Mouse (Mus musculus) hindbrain, embryonic 14.5 days (tissue): ENCODE measurements at regions not wholly inside any gene's neighbourhood (a gene's known extent, or its start where the extent isn't known, plus 50 kb on each side); places are given as distances from the start of the nearest gene placed in this dataset.

Experiments
- ATAC-seq: fragments of 200-750 bp; cut with Nextera tagmentation; 2 replicates; pipeline ENCODE4 v1.8.0; 2017; ENCODE audit warnings: moderate number of reproducible peaks, mild to moderate bottlenecking, moderate TSS enrichment, moderate library complexity; ENCODE audit not compliant: low FRiP score
- DNase-seq: peaks from one replicate; pipeline ENCODE4 v3.0.0-alpha.2; 2015; ENCODE audit warnings: low spot score
- H3K27ac ChIP-seq: fragments of 300-500 bp; sonication (generic); 2 replicates; pipeline ENCODE4 v1.5.1; 2014; ENCODE audit warnings: mild to moderate bottlenecking, moderate library complexity
- H3K27me3 ChIP-seq: fragments of 300-500 bp; sonication (generic); 2 replicates; pipeline ENCODE4 v1.6.1; 2014; ENCODE audit warnings: mild to moderate bottlenecking, low read length, mixed read lengths; ENCODE audit not compliant: control insufficient read depth, insufficient read depth
- H3K36me3 ChIP-seq: fragments of 300-500 bp; sonication (generic); replicated peaks from 2 replicates; pipeline ENCODE4 v1.6.1; 2014; ENCODE audit not compliant: control insufficient read depth, insufficient read depth
- H3K4me1 ChIP-seq: fragments of 300-500 bp; sonication (generic); replicated peaks from 2 replicates; pipeline ENCODE4 v1.6.1; 2014; ENCODE audit warnings: antibody characterized with exemption, low read length, mixed read lengths; ENCODE audit not compliant: control insufficient read depth, insufficient read depth
- H3K4me2 ChIP-seq: fragments of 300-500 bp; sonication (generic); replicated peaks from 2 replicates; pipeline ENCODE4 v1.6.1; 2014; ENCODE audit warnings: mild to moderate bottlenecking, moderate library complexity
- H3K4me3 ChIP-seq: fragments of 300-500 bp; sonication (generic); replicated peaks from 2 replicates; pipeline ENCODE4 v1.5.1; 2014; ENCODE audit warnings: mild to moderate bottlenecking, low read length
- H3K9ac ChIP-seq: fragments of 300-500 bp; sonication (generic); 2 replicates; pipeline ENCODE4 v1.6.1; 2014
- H3K9me3 ChIP-seq: fragments of 300-500 bp; sonication (generic); 2 replicates; pipeline ENCODE4 v1.6.1; 2016; ENCODE audit warnings: low read length; ENCODE audit not compliant: control insufficient read depth
- WGBS: fragments of 180-500 bp; shearing (Covaris S2); extraction: QIAGEN DNeasy Blood & Tissue Kit; methylation state at CpG from one replicate; pipeline ENCODE4 v1.1.7; 2014; 5-methylcytosine and 5-hydroxymethylcytosine counted together

DNA sequence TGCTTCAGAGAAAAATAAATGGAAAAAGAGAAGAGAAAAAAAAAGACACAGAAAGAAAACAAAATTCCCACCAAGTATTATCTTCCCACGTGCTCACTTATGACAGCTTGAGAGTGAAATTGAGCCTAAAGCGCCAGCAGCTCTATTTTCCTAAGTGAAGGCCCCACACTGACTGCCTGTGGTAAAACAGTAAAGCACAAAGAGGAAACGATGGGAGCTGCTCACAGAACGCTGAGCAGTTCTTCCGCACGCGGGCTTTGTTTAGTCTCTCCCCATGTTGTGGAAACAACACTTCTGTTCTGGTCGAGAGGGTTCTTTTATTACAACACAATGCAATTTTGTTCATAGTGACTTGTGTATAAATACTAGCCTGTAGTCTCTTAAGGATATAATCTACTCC is 465.5 kb downstream of the Psat1 start:
- Histone ChIP-seq H3K4me2 (no peak overlapping the region), H3K27ac (no peak overlapping the region), H3K27me3 (no peaks in the 10 kb centered on the region), H3K9me3 (no peaks in the 10 kb centered on the region), H3K4me1 (no peaks in the 10 kb centered on the region), H3K9ac (no peak overlapping the region), H3K36me3 (no peaks in the 10 kb centered on the region), H3K4me3 (no peak overlapping the region)
- DNase-seq, result peak; percentile 30
- WGBS, result 14% methylated on average over 8 of the region's 8 CpGs
- ATAC-seq, result no peak; the same call in 1 of the 2 replicates

DNA sequence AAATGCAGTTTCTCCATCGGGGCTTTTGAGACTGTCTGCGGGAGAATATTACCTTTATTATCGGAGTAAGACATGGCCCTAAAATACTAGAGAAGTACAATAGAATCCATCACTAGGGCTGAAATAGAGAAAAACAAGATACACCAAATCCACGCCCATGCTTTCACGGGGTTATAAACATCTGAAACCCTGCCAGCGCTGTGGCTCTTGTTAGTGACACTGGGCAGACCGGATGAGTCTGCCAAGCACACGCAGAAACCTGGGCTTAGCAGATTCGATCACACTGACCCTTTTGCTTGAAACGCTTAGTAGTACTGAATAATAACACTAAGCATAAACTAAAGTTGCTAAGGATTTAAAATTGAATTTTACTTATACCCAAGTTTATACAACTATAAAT is 477.6 kb downstream of the Psat1 start:
- DNase-seq (no peak), ATAC-seq (no peak)
- H3K4me1 ChIP-seq, result no peaks in the 10 kb centered on the region
- H3K36me3 ChIP-seq, result no peaks in the 10 kb centered on the region
- H3K27me3 ChIP-seq, result no peaks in the 10 kb centered on the region
- no peak overlapping the region for H3K9ac ChIP-seq
- H3K27ac ChIP-seq, result no peak overlapping the region
- 90% methylated on average over 10 of the region's 10 CpGs for WGBS
- no peak overlapping the region for H3K4me2 ChIP-seq
- H3K4me3 ChIP-seq, result no peak overlapping the region
- H3K9me3 ChIP-seq, result no peaks in the 10 kb centered on the region

DNA sequence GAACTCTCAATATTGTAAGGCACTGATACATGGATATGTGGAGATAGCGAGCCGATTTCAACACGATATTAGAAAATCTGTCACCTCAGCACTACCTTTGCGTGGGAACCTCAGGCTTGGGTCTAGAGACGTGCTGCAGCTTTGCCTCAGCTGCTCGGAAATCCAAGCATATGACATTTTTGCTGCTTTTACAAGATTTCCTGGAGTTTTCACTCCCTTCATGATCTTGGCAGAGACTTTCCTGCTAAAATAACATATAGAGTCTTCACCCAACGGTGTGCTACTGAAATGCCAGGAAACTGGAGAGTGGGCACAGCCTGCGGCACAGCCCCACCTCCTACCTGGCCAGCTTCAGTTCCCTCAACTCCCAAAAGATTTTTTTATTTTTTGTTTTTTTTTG is 480.4 kb downstream of the Psat1 start:
- ATAC-seq, result no peak

DNA sequence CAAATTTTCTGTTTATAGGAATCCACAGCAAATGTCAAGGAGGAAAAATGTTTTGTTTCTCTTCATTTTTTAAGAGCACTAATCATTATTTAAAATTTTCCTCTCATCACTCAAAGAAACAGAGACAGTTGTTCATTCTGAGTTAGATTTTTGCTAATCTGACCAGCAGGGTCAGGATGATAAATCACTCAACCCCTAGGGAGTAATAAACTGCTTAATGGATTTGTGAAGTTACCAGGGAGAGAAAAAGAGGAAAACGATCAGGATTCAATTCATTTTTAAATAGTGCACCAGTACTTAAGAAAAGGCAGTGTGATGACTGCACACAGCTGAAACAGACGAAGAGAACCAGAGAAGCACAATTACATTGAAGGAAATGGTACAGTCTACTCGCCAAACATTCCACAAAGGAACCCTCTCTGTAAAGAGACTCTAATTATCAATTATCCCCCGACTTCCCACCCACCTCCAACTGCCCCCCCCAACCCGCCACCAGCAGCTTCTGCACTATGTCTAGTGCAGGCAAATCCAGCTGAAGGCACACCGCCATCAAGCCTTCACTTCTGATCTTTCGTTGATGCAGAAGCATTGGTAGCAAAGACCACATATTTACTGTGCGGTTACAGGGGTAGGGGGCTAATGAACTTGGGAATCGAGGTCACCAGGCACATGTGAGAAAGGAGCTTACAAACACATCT is 481.9 kb downstream of the Psat1 start:
- no peaks in the 10 kb centered on the region for H3K4me1 ChIP-seq
- H3K27ac ChIP-seq, result no peak overlapping the region
- no peak overlapping the region for H3K9ac ChIP-seq
- H3K36me3 ChIP-seq, result no peaks in the 10 kb centered on the region
- H3K27me3 ChIP-seq, result no peaks in the 10 kb centered on the region
- no peaks in the 10 kb centered on the region for H3K9me3 ChIP-seq
- DNase-seq (no peak), ATAC-seq (no peak)
- H3K4me2 ChIP-seq, result no peak overlapping the region
- H3K4me3 ChIP-seq, result no peak overlapping the region
- WGBS, result 54% methylated on average over 9 of the region's 9 CpGs

More for the DNA sequence above, 480.4 kb downstream of the Psat1 start:
- H3K4me3 ChIP-seq, result no peak overlapping the region
- no peaks in the 10 kb centered on the region for H3K36me3 ChIP-seq
- no peaks in the 10 kb centered on the region for H3K4me1 ChIP-seq
- 92% methylated on average over 8 of the region's 8 CpGs for WGBS
- no peaks in the 10 kb centered on the region for H3K9me3 ChIP-seq
- H3K9ac ChIP-seq, result no peak overlapping the region
- no peak overlapping the region for H3K4me2 ChIP-seq
- H3K27ac ChIP-seq, result no peak overlapping the region
- no peak for DNase-seq
- H3K27me3 ChIP-seq, result no peaks in the 10 kb centered on the region

DNA sequence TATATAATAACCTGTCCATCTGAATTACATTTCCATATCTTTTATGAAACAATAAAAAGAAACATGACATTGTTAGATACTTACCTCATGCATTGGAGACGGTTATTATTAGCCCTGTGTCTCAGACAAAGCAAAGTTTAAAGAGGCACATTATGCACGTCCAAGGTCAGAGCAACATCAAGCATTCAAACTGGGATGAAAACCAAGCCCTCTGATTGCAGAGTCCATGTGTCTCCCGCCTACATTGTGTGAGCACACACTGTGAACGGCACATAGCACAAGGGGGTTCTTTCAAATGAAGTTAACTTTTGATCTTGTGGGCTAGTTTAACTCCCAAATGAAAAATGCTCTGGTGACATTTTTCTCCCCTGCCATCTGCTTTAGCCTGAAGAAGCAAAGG is 489.3 kb downstream of the Psat1 start:
- H3K27me3 ChIP-seq, result no peaks in the 10 kb centered on the region
- no peak for DNase-seq
- no peaks in the 10 kb centered on the region for H3K9me3 ChIP-seq
- H3K36me3 ChIP-seq, result no peaks in the 10 kb centered on the region
- no peak overlapping the region for H3K4me3 ChIP-seq
- H3K4me2 ChIP-seq, result no peak overlapping the region
- no peak overlapping the region for H3K27ac ChIP-seq
- 16% methylated on average over 4 of the region's 4 CpGs for WGBS
- H3K4me1 ChIP-seq, result no peaks in the 10 kb centered on the region
- ATAC-seq, result no peak
- no peak overlapping the region for H3K9ac ChIP-seq

DNA sequence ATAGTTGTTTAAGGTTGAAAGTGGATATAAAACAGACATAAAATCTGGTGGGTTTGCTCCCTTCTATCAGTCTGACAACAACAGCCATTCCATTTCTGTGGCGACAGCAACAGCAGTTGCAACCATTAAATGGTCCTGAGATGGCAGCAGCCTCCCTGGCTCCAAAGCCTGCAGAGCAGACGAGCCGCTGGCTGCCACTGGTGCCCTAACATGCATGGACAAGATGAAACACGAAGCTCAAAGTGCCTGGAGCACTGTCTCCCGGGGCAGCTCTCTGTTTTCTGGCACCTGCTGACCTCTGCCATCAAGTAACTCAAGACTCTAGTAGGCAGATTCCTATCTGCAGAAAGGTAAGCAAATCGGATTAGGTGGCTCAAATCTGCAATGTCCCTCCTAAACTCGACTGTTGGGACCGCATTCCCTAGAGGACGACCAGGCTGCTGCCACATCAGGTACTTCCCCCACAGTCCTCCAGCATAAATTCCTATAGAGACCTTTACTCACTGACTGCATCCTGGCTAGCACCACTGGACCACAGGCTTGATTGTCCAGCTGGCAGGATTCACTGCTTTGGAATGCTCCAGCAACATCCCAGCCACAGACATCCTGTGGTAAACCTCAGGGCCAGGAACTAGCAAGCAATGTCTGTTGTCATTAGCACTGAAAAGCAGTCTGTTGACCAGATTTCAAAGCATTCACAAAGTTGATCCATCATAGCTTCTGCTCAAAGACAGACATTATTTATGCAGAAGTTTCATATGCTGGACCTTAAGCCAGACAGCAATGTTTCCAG is 490.0 kb downstream of the Psat1 start:
- no peak for DNase-seq
- no peak for ATAC-seq
- Histone ChIP-seq H3K4me3 (no peak overlapping the region), H3K4me2 (no peak overlapping the region), H3K9ac (no peak overlapping the region), H3K36me3 (no peaks in the 10 kb centered on the region), H3K27ac (no peak overlapping the region), H3K4me1 (no peaks in the 10 kb centered on the region), H3K27me3 (no peaks in the 10 kb centered on the region), H3K9me3 (no peaks in the 10 kb centered on the region)
- 52% methylated on average over 9 of the region's 9 CpGs for WGBS

DNA sequence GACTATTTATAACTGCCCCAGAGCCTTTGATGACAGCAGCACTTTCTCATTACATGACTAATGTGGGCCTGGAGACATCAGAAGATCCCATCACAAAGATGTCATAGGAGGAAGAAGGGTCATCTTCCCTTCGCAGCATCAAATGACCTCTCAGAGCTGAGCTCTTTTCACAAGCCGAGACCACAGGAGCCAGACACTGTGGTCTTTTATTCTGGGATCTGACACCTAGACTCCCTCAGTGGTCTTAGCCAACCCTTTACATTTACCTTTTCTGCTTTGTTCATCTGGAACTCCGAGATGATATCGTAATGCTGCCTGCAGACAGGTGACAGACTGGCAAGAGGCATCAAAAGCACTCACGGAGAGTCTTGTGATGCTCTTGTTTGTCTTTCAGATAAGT is 498.1 kb downstream of the Psat1 start:
- Histone ChIP-seq H3K27ac (no peak overlapping the region), H3K9me3 (no peaks in the 10 kb centered on the region), H3K4me2 (no peak overlapping the region), H3K27me3 (no peaks in the 10 kb centered on the region), H3K9ac (no peak overlapping the region), H3K4me1 (no peaks in the 10 kb centered on the region), H3K36me3 (no peaks in the 10 kb centered on the region), H3K4me3 (no peak overlapping the region)
- no peak for DNase-seq
- no peak for ATAC-seq
- 67% methylated on average over 5 of the region's 5 CpGs for WGBS

DNA sequence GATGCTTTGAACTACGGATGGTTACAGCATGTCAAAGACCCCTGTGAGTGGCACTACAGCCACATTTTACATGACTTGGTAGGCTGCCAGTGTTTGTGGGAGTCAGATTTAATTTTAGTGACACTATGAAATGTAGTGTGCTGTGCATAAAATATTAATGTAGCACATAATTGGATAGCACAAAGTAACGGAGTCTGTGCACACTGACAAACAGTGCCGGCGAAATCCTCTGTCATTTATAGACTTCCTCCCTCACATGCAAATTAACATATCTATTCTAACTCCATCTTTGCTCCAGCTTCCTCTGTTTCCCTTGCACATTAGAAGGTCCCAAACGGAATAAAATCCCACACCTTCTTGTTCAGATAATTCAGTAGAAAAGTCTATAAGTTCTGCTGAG is 515.3 kb downstream of the Psat1 start:
- 76% methylated on average over 5 of the region's 5 CpGs for WGBS

DNA sequence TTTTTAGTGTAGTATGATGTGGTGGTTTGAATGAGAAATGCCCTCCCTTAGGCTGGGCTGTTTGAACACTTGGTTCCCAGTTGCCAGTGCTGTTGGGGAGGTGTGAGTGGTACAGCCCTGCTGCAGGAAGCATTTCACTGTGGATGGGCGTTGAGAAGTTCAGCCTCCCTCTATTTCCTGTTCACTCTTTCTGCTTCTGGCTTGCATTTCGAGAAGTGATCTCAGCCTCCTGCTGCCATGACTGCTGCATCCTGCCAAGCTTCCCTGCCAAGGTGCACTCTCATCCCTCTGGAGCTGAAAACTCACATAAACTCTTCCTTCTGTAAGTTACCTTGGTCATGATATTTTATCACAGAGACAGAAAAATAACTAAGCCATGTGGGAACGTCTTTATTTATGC is 525.8 kb downstream of the Psat1 start:
- 66% methylated on average over 3 of the region's 3 CpGs for WGBS
- no peaks in the 10 kb centered on the region for H3K27me3 ChIP-seq
- no peak overlapping the region for H3K4me2 ChIP-seq
- DNase-seq (no peak), ATAC-seq (no peak)
- H3K36me3 ChIP-seq, result no peaks in the 10 kb centered on the region
- H3K27ac ChIP-seq, result no peak overlapping the region
- H3K4me3 ChIP-seq, result no peak overlapping the region
- H3K9ac ChIP-seq, result no peak overlapping the region
- no peaks in the 10 kb centered on the region for H3K4me1 ChIP-seq
- no peaks in the 10 kb centered on the region for H3K9me3 ChIP-seq

More for the DNA sequence above, 515.3 kb downstream of the Psat1 start:
- no peak overlapping the region for H3K4me3 ChIP-seq
- H3K4me2 ChIP-seq, result no peak overlapping the region
- no peak for DNase-seq
- no peaks in the 10 kb centered on the region for H3K4me1 ChIP-seq
- no peaks in the 10 kb centered on the region for H3K27me3 ChIP-seq
- H3K9ac ChIP-seq, result no peak overlapping the region
- no peak overlapping the region for H3K27ac ChIP-seq
- ATAC-seq, result no peak
- no peaks in the 10 kb centered on the region for H3K36me3 ChIP-seq
- no peaks in the 10 kb centered on the region for H3K9me3 ChIP-seq
